Mouse (Mus musculus): Measurements from ENCODE around the gene Zfp36l1.

Gene Zfp36l1

DNA sequence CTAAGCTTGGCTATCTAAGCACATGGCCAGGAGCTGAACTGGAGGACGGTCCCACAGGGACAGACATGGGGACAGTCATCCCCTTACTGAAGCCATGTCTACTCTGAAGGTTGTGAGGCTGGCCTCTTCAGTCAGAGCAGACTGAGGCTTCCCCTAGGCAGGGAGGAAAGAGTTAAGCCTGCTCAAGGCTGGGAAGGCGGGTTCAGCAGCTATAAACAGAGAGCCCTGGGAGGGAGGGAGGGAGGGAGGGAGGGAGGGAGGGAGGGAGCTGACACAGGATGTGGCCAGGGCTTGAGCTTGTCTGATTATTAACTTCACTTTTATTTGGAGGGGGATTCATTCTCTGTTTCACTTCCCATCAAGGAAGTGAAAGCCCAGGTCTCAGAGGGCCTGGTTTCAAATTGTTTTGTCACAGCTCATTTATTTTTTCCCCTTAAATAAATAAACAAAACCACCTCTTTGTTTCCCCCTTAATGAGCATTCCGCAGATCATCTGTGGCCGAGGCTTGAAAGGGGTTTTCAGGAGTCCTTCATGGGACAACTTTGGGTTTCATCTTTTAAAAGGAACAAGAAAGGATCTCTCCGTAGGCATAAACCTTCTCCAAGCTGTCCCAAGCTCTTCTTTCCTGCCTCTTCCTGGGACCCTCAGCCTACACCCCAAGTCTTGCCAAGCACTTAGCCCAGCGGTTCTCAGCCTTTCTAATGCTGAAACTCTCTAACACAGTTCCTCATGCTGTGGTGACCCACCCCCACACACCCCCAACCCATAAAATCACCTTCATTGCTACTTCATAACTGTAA lies 17.9 kb upstream of the Zfp36l1 start:
- peak; percentile 71 for DNase-seq

DNA sequence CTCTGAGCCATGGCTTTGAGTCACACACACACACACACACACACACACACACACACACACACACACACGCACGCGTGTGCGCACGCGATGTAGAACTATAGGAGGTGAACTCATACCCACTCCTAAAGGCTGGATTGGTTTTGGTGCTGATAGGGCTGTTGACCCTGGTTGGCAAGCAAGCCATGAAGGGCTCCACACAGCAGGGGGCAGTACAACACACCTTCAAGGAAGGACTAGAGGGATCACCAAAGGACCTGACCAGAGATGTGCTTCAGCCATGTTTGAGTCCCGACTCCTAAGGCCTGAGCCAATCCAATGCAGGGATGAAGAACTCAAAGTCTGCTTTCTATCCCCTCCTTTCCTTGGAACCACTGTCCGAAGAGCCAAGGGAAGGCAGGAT lies 16.7 kb upstream of the Zfp36l1 start:
- DNase-seq, result no peak

DNA sequence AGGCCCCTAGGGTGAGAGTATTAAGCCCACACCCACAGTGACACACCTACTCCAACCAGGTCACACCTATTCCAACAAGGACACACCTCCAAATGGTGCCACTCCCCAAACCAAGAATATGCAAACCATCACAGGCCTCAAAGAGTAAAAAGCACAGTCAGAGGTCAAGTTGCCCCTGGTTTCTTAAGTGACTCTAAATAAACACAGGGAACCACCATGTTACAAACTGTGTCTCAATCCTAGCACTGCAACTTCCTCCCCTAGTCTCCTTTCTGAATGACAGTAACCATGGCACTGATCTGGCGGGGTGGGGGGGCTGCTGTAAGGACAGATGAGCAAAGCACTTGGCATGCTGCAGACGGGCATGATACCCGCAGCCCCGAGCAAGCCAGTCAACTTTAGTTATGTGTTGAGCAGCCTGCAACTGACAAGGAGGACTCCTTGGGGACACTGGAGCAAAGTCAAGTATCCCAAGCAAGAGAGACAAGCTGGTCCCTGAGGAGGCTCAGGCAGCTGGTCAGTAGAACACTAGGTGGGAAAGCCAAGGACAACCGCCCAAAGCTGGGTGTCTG lies 14.5 kb upstream of the Zfp36l1 start:
- DNase-seq, result no peak

DNA sequence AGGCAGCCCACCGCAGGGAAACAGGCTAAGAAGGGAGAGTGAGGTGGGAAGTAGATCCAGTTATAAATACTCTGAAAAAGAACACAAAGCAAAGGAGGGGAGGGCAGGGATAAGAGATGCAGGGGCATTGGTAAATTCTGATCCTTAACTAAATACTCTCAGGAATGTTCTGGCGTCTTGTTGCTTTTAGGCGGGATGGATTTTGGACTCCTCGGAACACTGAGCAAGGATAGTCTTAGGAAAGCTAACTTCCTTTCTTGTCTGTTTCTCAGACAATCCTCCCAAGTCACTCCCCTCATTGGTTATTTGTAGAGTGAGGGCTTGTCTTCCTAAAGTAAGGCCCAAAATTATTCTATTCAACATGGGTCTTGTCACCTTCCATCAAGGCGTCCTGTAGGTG lies 12.5 kb upstream of the Zfp36l1 start:
- DNase-seq, result no peak

DNA sequence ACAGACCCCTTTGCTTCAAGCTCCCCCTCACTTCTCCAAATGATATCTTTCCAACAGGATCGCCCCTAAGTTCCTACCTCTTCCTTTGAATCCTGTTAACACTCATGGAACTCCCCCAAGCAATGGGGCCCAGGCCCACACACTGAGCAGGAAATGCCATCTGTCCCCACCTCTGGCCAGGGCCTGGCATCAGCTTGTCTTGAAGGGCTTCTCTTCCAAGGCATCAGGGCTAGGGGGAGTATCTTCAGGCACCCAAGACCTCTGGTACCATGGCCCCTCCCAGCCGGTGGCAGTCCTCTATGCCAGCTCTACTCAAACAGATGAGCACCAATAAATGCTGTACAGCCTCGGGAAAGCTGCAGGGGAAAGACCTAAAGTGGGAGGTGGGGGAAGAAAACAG lies 11.9 kb upstream of the Zfp36l1 start:
- DNase-seq, result no peak

DNA sequence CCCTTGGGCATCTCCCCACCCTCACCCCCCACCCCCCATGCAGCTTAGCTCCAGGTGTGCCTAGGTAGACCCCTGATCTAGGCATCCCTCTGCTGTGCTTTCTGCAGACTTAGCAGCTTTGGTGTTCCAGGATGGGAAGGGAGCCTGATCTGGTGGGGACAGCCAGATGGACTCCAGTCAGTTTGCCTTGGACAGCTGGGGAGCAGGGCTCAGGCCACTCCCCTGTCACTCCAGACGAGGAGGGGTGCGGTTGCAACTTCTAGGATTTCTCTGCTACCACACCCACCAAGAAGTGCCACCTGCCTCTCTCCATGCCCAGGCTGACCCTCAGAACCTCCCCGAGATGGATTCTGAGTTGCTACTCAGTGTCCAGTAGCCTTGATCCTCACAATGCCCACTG lies 11.4 kb upstream of the Zfp36l1 start:
- no peak for DNase-seq

DNA sequence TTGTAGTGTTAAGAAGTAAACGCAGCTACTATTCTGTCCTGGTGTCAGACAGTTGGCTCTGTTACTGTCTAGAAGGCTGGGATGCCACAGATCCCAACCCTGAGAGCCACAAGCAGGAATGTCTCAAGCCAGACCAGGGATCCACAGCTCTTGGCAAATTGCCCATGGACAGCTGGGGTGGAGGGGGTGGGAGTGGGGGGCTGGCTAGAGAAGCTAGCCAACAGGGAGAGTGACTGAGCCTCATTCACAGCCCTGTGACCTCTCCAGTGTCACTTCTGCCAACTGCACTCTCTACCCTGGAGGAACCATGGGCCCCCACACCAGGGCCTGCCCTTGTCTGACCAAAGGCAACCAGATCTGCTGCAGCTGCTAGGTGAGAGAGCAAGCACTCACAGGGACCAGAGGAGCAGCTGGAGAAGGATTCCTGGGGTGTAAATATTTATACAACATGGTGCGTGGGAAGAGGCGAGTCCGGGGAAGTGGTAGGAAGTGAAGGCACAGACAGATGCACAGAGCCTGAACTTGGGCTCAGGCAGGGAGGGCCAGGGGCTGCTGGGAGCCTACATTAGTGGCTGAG lies 10.5 kb upstream of the Zfp36l1 start:
- DNase-seq, result no peak

DNA sequence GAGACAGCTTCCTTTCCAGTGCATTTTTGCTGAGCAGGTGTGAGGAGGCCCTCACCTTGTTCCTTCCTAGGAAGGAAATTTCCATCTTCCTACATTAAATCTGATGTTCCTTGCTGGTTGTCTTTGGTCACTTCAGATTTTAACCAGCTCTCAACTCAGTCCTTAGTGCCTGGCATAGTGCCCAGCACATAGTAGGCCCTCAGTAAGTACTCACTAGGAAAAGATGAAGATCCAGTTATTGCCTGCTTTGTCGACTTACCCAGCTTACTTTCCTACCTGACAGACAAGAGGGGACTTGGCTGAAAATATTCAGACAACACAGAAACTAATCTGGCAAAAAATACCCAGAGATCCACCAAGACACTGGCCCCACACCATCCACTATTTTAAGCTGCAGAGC lies 8.6 kb upstream of the Zfp36l1 start:
- DNase-seq, result no peak

DNA sequence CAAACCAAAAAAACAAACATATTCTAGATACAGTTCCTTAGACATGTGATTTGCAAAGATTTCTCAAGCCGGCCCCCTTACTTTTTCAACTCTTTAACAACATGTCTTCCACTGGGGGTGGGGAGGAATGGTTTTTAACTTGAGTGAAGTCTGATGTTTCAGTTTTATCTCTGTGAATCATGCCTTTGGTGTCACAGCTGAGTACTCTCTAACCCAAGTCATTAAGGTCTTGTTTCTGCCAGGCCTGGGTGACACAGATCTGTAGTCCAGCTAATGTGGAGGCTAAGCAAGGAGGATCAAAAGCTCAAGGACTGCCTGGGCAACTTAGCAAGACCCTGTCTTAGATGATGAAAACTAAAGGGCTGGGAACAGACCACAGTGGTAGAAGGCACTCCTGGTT lies 5.8 kb upstream of the Zfp36l1 start:
- DNase-seq, result no peak

DNA sequence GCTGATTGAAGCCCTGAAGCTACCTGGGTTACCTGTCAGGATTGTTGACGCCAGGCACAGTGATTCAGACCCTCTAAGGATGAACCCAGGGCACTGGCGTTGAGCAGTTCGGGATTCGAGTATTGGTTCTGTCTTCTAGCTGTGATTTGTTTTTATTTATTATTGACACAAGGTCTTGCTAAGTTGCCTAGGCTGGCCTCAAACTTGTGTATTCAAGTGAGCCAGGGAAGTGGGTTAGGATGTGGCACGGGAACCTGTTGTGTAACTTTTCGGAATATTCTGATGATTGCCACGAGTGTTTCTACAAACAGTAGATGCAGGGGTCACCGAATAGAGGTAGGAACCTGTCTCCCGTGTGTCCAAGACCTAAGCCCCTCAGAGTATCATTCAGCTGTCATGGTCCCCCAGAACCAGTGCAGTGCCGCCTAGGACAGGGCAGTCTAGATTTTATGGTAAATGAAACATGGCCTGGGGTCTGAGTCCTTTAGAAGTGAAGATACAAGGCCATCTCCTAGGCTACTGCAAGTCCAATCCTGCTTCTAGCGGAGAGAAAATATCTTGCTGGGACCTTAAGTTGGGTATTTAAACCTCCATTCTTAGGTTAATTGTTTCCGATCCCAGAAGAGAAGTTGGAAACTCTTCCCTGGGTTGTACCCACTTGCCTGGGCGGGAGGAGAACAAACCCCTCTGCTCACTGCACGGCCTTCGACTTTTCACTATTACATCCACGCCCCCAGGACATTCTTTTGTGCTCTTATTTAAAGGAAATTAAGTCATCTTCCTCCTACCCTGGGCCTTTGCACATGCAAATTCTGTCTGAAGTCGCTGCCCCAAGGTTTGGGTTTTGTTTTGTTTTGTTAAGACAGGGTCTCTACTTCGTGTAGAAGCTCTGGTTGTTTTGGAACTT lies 3.6 kb upstream of the Zfp36l1 start:
- DNase-seq, result no peak

DNA sequence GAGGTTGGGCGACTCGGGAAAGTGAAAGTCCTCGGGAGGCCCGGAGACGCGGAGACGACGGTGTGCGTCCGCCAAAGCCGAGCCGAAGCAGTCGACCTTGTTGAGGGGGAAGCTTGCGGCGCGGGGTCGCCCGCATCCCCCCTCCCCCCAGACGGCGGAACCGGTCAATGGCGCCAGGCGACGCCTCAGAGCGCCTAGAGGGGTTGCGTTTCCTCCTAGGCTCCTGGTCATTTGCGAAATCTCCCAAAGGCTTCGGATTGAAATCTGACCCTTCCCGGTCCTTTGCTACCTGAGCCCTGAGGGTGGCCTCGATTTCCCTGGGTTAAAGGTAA lies 3.0 kb upstream of the Zfp36l1 start:
- DNase-seq, result no peak

DNA sequence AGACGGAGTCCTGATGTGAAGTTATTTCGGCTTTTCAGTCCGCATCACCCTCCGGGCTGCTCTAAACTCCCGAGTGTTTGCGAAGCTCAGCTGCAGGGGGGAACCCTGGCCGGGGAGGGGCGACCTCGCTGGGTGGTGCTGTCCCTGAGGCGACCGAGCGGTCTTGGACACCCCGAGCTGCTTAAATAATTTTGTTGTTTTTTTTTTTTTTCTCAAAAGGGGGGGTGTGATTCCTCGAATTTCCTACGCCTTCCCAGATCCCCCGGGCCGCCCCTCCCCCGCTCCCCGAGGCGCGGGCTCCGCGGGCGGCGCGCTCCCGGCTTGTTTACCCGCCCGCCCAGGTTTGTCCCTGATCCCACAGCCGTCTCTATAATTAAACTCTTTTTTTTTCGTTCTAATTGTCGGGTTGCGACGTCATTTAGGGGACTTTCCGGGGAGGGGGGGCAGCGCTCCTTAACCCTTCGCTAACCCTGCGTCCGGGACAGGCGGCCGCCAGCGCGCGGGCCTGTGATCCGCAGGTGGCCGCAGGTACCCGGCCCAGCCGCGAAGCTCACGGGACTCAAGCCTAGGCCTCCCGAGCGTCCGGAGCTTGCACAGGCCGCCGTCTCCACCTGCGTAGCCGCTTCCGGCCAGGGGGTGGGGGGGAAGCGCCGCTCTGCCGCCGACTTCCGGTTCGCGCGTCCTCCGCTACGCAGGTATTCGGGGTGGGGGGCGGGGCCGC lies 2.5 kb upstream of the Zfp36l1 start:
- peak; percentile 89 for DNase-seq

DNA sequence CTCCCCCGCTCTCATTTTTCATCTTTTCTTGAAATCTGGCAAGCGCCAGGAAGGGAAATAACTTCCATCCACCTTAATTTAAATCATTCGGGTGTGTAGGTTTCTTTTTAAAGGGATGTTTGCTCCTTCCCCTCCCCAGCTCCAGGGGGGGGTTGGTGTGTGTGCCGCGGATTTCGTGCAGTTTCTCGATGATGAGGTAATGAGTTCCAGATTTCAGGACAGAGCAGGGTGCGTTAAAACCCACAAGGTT lies 2.0 kb upstream of the Zfp36l1 start:
- DNase-seq, result no peak

DNA sequence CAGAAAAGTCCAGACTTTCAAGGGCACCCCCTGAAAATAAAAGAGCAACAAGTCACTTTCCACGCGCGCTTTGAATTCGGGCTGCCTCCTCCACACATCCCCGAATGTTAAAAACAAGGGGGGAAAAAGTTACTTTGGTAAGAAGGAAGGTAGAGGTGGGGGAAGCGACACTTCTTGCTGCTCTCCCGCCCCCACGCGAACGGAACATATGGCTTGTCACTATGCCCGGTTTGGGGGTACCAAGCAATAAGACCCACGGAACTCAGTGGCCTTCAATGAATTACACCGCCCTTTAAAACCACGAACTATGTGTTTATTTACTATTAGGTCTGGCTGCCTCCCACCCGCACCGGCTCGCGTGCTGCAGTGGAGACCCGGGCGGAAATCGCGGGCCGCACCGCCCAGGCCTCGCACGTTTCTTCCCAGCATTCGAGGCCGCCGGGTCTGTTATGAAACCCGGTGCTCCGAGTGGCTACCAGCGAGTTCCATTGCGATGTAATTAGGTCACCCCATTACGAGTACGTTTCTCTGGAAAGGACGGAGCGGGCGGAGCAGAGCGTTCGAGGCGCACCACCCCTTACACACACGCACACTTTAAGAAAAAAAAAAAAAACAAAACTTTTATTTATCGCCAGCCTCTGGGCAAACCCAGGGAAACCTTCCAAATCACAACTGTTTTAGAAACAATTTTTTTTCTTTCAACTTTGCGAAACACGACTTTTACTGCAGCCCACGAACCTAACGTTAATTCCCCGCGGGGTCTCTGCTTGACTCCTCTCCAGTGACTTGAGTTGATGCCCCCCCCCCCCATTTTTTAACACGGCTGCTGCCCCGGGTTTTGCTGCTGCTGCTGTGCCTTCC lies 1.4 kb upstream of the Zfp36l1 start:
- peak; percentile 87 for DNase-seq

DNA sequence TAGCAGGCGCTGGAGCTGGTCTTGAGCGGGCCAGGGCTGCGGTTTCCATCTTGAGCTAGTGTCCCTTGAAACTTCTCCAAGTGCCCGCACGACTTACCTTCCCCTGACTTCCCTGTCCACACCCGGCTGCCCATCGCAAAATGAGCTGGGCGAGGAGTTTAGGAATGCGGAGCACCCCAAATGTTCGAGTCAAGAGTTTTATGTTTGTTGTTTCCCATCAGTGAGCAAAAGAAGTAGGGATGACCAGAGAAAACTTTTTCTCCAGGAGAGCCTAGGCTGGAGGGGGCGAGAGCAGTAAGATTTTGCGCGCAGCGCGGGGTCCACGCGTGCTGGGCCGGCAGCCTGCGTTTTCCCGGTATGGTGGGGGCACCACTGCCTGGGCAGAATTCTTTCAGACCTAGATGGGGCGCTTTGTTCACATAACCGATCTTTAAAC lies 791 bp upstream of the Zfp36l1 start:
- peak; percentile 80 for DNase-seq

DNA sequence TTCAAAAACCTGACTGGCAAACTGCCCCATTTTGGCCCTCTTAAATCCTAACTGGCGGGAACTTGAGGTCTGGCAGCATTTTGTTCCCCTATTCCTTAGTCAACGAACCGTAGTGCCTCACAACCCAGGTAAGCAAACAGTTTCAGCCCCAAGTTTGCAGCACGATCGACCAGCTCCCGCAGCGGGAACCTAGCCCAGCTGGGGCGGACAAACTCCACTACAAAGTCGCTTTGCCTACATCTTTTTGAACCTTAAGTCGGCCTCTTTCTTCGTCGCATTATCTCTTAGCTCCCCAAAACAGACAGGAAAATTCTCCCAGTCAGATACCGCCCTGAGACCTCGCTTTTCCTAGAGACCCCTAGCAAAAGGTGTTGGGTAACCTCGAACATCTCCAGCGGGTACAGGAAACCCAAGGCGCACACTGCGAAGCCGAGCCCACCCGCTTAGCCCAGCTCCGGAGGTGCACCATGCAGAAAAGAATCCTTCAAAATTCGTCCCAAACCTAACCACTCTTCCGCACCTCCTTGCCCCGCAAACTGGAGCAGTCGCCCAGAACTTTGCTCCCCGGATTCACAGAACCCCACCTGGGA lies 647 bp downstream of the Zfp36l1 start:
- DNase-seq, result peak; percentile 45

DNA sequence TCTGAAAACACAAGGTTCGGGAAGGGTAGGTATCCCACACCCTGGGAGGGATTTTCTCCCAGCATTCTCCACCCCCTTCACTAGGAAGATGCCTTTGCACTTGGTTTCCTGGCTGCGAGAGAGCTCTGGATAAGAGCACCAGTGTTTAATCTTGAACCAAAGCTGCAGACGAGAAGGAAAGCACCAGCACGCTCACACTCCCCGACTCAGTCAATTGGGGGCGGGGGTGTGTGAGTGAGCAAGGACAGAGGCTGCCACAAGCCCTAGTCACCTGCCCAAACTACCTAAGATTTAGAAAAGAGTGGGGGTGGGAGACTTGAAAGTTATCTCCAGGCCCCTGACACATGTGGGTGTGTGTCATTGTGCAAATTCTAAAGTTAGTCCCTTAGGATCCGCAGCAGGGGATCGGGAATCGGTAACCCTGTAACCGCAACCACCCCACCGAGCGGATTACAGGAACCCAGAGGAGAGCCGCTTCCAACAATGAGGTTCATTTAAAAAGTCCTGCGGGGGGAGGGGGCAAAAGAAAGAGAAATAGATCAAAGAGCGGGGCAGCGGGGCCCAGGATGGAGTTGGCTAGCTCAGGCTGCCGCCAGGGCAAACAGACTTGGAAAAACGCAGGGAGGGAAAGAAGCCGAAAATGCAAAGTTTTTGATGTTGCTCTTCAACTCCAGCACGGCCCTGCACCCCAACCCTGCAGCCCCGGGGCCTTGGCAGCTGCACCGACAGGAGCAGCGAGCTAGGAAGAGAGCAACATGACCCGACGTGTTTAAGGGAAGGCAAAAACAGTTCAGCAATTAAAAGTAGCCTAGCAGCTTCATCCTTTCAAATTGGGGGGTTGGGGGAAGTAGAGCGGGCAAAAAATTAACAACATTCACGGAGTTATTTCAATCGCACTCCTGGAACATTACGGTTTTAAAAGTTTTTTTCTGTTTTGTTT lies 1.4 kb downstream of the Zfp36l1 start:
- peak; percentile 64 for DNase-seq

DNA sequence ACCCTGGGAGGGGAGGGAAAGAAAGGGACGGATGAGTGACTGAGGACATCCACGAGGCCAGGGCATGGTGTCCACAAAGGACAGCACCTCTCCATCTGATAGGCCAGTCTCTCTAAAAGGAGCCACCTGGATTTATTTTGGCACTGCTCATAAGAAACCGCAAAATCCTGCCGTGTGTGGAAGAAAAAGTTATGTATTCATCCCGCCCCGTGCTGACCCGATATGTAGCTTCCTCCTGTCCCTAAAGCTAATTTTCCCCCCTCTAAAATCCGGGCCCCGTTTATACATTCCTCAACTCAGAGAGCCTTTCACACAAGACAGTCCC lies 2.3 kb downstream of the Zfp36l1 start:
- peak; percentile 48 for DNase-seq

DNA sequence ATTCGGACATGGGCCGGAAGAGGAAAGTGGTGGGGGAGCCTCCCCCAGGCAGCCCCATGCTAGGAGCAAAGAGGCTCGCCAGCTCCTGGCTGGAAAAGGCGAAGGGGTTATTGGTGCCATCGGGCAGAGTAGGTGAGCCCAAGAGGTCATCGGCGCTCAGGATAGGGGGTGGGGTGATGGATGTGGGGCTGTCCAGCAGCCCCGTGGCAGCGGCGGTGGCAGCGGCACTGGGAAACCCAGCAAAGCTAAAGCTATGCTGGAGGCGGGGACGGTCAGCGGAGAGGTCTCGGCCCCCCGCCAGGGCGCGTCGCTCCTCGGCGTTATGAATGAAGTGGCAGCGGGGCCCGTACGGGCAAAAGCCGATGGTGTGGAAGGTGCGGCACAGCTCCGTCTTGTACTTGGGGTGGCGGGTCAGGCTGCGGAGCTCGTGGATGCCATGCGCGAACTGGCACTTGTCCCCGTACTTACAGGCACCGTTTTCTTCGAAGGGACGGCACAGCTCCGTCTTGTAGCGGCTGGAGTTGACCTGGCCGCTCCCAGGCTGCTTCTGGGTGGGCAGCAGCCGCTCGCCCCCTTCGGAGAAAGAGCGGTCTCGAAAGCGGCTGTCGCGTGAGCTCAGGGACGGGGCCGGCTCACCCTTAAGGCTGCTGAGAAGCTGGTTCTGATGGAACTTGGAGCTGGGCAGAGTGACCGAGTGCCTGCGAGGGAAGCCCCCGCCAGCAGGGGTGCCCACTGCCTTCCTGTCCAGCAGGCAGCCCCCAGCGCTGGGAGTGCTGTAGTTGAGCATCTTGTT lies 2.9 kb downstream of the Zfp36l1 start:
- peak; percentile 63 for DNase-seq

Data from kidney, adult 18-20 months (tissue).